Mouse (Mus musculus): ENCODE results near the gene Mageb2. TPM values are rescaled to one million over a fixed set of nuclear protein-coding genes. Genes with fewer than 3 reads are reported as not detected.
"Not testable (repeated sequence)": the region's sequence is repeated elsewhere in the genome, so short reads cannot be mapped to it uniquely, and the experiment has no call there.

Gene Mageb2
- not detected in 2 replicates for polyA plus RNA-seq (2014; fragmentation: Nextera tagmentation; extraction: Ambion mirVana)

DNA sequence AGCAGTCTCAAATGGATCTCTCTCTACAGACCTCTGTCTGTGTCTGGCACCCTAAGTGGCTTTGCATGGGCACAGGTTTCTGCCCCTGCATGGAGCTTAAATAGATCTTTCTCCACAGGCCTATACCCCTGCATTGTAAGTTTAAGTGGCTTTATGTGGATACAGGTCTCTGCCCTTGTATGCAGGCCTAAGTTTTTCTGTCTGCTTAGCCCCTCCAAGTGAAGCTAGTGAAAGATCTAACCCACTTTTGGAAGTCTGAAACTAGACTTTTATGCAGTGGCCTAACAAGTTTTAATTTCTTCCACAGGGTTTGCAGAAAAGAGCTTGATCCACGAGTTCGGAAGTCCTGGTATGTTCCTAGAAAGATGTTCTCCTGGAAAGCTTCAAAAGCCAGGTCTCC lies at the start of gene Mageb2:
Mageb2 (plus strand) TSS at position 301 of the 400 bp plus-strand sequence.
- H3K4me3 ChIP-seq (ENCODE audit: low read depth, low read length); H3K9me3 ChIP-seq (replicated peaks; ENCODE audit: control insufficient read depth, low read length); H3K9ac ChIP-seq (replicated peaks; ENCODE audit: low read length); H3K36me3 ChIP-seq (replicated peaks; ENCODE audit: control insufficient read depth, insufficient read depth, low read depth, low read length); H3K27ac ChIP-seq (replicated peaks; ENCODE audit: low read depth, low read length); H3K27me3 ChIP-seq (ENCODE audit: control insufficient read depth, insufficient read depth, low read length); H3K4me1 ChIP-seq (ENCODE audit: control insufficient read depth, insufficient read depth, low read length); DNase-seq (ENCODE audit: low spot score); H3K4me2 ChIP-seq (ENCODE audit: low read depth, low read length); ATAC-seq (replicated peaks; ENCODE audit: insufficient number of reproducible peaks, low FRiP score, low TSS enrichment, low read depth): not testable (repeated sequence)
- 79% methylated on average over 2 of the region's 2 CpGs for WGBS

DNA sequence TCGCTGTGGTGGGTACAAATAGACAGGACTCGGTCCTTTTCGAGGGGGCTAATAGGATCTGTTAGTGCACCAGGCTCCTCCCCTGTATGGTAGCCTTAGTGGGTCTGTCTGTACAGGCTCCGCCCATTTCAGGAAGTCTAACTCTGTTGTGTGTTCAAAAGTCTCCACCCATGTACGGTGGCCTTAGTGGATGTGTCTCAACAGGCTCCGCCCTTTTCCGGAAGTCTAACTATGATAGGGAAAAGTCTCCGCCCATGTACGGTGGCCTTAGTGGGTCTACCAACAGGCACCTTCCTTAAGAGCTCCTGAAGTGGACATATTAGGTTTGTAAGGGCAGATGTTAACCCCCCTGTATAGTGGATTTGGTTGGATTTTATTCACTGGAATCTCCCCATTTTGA lies 18.2 kb upstream of the Mageb2 start:
- not testable (repeated sequence) for ATAC-seq (replicated peaks; ENCODE audit: insufficient number of reproducible peaks, low FRiP score, low TSS enrichment, low read depth); H3K27me3 ChIP-seq (ENCODE audit: control insufficient read depth, insufficient read depth, low read length); H3K9me3 ChIP-seq (replicated peaks; ENCODE audit: control insufficient read depth, low read length); H3K4me1 ChIP-seq (ENCODE audit: control insufficient read depth, insufficient read depth, low read length); H3K36me3 ChIP-seq (replicated peaks; ENCODE audit: control insufficient read depth, insufficient read depth, low read depth, low read length); DNase-seq (ENCODE audit: low spot score); H3K27ac ChIP-seq (replicated peaks; ENCODE audit: low read depth, low read length); H3K4me3 ChIP-seq (ENCODE audit: low read depth, low read length); H3K9ac ChIP-seq (replicated peaks; ENCODE audit: low read length); H3K4me2 ChIP-seq (ENCODE audit: low read depth, low read length)
- WGBS = 95% methylated on average over 9 of the region's 9 CpGs

Other genes with a start within 250 kb of the Mageb2 start
- gene Gm5072, start 60.8 kb downstream of the Mageb2 start, polyA plus RNA-seq (2014; fragmentation: Nextera tagmentation; extraction: Ambion mirVana) = not detected in 2 replicates
- not detected in 2 replicates for gene Gm8914, start 148.4 kb downstream of the Mageb2 start, polyA plus RNA-seq (2014; fragmentation: Nextera tagmentation; extraction: Ambion mirVana)
- gene 1700084M14Rik, start 244.2 kb downstream of the Mageb2 start, polyA plus RNA-seq (2014; fragmentation: Nextera tagmentation; extraction: Ambion mirVana) = not detected in 2 replicates

Data from embryonic facial prominence, embryonic 11.5 days (tissue).